Mouse (Mus musculus): ENCODE results near the gene Gnao1.

DNA sequence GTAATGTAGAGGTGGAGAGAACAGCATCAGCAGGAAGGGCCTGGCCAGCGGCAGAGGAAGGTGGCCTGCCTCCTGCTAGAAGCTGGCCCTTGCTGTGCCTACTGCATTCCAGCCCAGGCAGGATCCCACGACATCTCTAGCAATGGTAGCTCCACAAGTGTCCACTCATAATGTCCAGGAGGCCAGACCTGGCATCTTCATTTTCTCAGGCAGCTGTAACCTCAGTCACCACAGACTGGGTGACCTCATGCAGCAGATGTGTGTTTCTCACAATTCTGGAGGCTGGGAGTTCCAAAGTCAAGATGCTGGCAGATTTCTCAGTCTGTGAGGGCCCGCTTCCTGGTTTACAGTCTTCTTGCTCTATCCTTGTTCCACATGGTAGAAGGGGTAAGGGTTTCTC is 128.4 kb downstream of the Gnao1 start:
- no peak for TF ChIP-seq POLR2A (IDR thresholded peaks at IDR 0.05; ENCODE audit: borderline replicate concordance, control insufficient read depth, low read depth, low read length)
- no peak for TF ChIP-seq CTCF (IDR thresholded peaks at IDR 0.05; ENCODE audit: control insufficient read depth, insufficient read depth, low read length)
